Mouse (Mus musculus): ENCODE data around the gene Slc36a2. TPM values are rescaled to one million over a fixed set of nuclear protein-coding genes. Genes with fewer than 3 reads are reported as not detected.

Gene Slc36a2
- 0.20 and 0.21 TPM in 2 replicates for polyA plus RNA-seq (2021; fragmentation: Nextera tagmentation)
- long read RNA-seq, experiment 1, partial matches to known transcripts: 0 of 1 reads
- long read RNA-seq, experiment 1, other reads (novel, unspliced or antisense): 0 of 1 reads
- long read RNA-seq, experiment 2, partial matches to known transcripts: 0 of 1 reads
- long read RNA-seq, experiment 2, other reads (novel, unspliced or antisense): 1 of 1 reads

GRCm38 (mm10) chr11:55184733-55185291 lies at the start of gene Slc36a2:
Gene Slc36a2, minus strand, starts transcription at chr11:55185077.

GRCm38 (mm10) chr11:55204159-55204596 lies 19.3 kb upstream of the Slc36a2 start, which contains the start of gene Slc36a1:
Gene Slc36a1, plus strand, starts transcription at chr11:55204350.

GRCm38 (mm10) chr11:55151608-55152007 lies 33.3 kb downstream of the Slc36a2 start, which contains the start of gene Slc36a3:
Gene Slc36a3, minus strand, starts transcription at chr11:55151708.

Other genes starting within 250 kb of the Slc36a2 start
- gene Tnip1, start 222.2 kb downstream of the Slc36a2 start, polyA plus RNA-seq (2021; fragmentation: Nextera tagmentation): 11.5 and 16.2 TPM in 2 replicates
- 80.4 and 86.3 TPM in 2 replicates for gene Anxa6, start 151.6 kb downstream of the Slc36a2 start, polyA plus RNA-seq (2021; fragmentation: Nextera tagmentation)
- gene Ccdc69, start 106.9 kb downstream of the Slc36a2 start, polyA plus RNA-seq (2021; fragmentation: Nextera tagmentation): 0.52 and 0.99 TPM in 2 replicates
- 85.0 and 106 TPM in 2 replicates for gene Gm2a, start 87.0 kb downstream of the Slc36a2 start, polyA plus RNA-seq (2021; fragmentation: Nextera tagmentation)
- not detected in 2 replicates for gene Slc36a3, start 33.4 kb downstream of the Slc36a2 start, polyA plus RNA-seq (2021; fragmentation: Nextera tagmentation)
- gene Slc36a1, start 19.3 kb upstream of the Slc36a2 start, polyA plus RNA-seq (2021; fragmentation: Nextera tagmentation): 4.3 and 5.8 TPM in 2 replicates
- 0.01 TPM in 2 replicates for gene Fat2, start 151.5 kb upstream of the Slc36a2 start, polyA plus RNA-seq (2021; fragmentation: Nextera tagmentation)
- 166 and 174 TPM in 2 replicates for gene Sparc, start 238.1 kb upstream of the Slc36a2 start, polyA plus RNA-seq (2021; fragmentation: Nextera tagmentation)